Mouse (Mus musculus) neural tube, embryonic 14.5 days (tissue): ENCODE results near the gene Ash1l. TPM values are rescaled to one million over a fixed set of nuclear protein-coding genes. Genes with fewer than 3 reads are reported as not detected.

Source experiments
- ATAC-seq: fragments of 200-750 bp; cut with Nextera tagmentation; 2 replicates; pipeline ENCODE4 v1.8.0; 2017; ENCODE audit warnings: low read depth, mild to moderate bottlenecking, moderate TSS enrichment, moderate library complexity
- H3K27ac ChIP-seq: fragments of 300-500 bp; sonication (generic); 2 replicates; pipeline ENCODE4 v1.5.1; 2014; ENCODE audit warnings: low read depth, mild to moderate bottlenecking, control low read depth, low read length, moderate library complexity, mixed read lengths
- H3K27me3 ChIP-seq: fragments of 300-500 bp; sonication (generic); 2 replicates; pipeline ENCODE4 v1.6.1; 2014; ENCODE audit warnings: low read length; ENCODE audit not compliant: control insufficient read depth, insufficient read depth
- H3K36me3 ChIP-seq: fragments of 300-500 bp; sonication (generic); 2 replicates; pipeline ENCODE4 v1.6.1; 2014; ENCODE audit warnings: low read length, mixed read lengths; ENCODE audit not compliant: control insufficient read depth, insufficient read depth
- H3K4me1 ChIP-seq: fragments of 300-500 bp; sonication (generic); 2 replicates; pipeline ENCODE4 v1.6.1; 2014; ENCODE audit warnings: low read length; ENCODE audit not compliant: control insufficient read depth, insufficient read depth
- H3K4me2 ChIP-seq: fragments of 300-500 bp; sonication (generic); 2 replicates; pipeline ENCODE4 v1.6.1; 2014; ENCODE audit warnings: mild to moderate bottlenecking, low read depth, low read length, control low read depth
- H3K4me3 ChIP-seq: fragments of 300-500 bp; sonication (generic); 2 replicates; pipeline ENCODE4 v1.5.1; 2014; ENCODE audit warnings: low read depth, low read length, control low read depth, mixed read lengths
- H3K9ac ChIP-seq: fragments of 300-500 bp; sonication (generic); replicated peaks from 2 replicates; pipeline ENCODE4 v1.6.1; 2014; ENCODE audit warnings: low read depth, mild to moderate bottlenecking, control low read depth, low read length, mixed read lengths
- H3K9me3 ChIP-seq: fragments of 300-500 bp; sonication (generic); 2 replicates; pipeline ENCODE4 v1.6.1; 2016; ENCODE audit warnings: low read length; ENCODE audit not compliant: control insufficient read depth
- WGBS: fragments of 180-500 bp; shearing (Covaris S2); extraction: QIAGEN DNeasy Blood & Tissue Kit; methylation state at CpG from one replicate; pipeline ENCODE4 v1.1.7; 2014; 5-methylcytosine and 5-hydroxymethylcytosine counted together
- polyA plus RNA-seq: library from polyadenylated mRNA; unstranded; fragments of >200 nt; fragmentation: Nextera tagmentation; extraction: Ambion mirVana; gene quantifications from 2 replicates; pipeline ENCODE4 v1.2.1, GENCODE M21; 2014

Ash1l gene
- polyA plus RNA-seq, 1 experiment from 2014 or later: 27.9 TPM

DNA sequence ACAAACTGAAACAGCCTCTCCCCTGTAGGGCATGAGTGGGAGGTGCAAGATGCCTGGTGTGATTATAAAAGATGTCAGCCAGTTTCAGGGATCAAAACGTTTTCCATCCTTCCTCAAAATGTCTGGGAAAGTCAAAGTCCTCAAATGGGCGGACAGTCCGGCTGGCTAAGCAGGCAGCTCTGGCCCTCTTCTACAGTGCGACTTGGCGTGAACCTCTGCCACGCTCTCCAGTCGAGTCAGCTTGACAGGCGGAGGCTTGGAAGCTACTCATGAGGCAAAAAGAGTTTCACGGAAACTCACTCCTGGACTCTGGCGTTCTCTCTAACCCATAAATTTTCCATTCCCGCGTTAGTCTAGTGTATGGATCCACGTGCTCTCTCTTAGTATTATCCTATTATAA is 31.4 kb upstream of the Ash1l start:
- no peak overlapping the region for H3K4me2 ChIP-seq
- WGBS: 80% methylated on average over 13 of the region's 13 CpGs
- no peaks in the 10 kb centered on the region for H3K27me3 ChIP-seq
- H3K9ac ChIP-seq: no peak overlapping the region
- no peak overlapping the region for H3K27ac ChIP-seq
- no peak for ATAC-seq
- no peaks in the 10 kb centered on the region for H3K9me3 ChIP-seq
- peaks cover 6% of the 10 kb centered on the region for H3K4me1 ChIP-seq
- peaks cover 27% of the 10 kb centered on the region for H3K36me3 ChIP-seq
- no peak overlapping the region for H3K4me3 ChIP-seq

- H3K27me3 ChIP-seq: no peaks in the 10 kb centered on the region
- H3K27ac ChIP-seq: no peak overlapping the region
- ATAC-seq: no peak
- no peaks in the 10 kb centered on the region for H3K4me1 ChIP-seq
- H3K9me3 ChIP-seq: no peaks in the 10 kb centered on the region
- H3K4me3 ChIP-seq: no peak overlapping the region
- 97% methylated on average over 9 of the region's 9 CpGs for WGBS
- peaks cover 50% of the 10 kb centered on the region for H3K36me3 ChIP-seq
- no peak overlapping the region for H3K9ac ChIP-seq
- H3K4me2 ChIP-seq: no peak overlapping the region
Observed at GRCm38 (mm10) chr3:88921411-88921810, 29.0 kb upstream of the Ash1l start.

- Histone ChIP-seq H3K9ac (no peak overlapping the region), H3K36me3 (peaks cover 76% of the 10 kb centered on the region), H3K4me3 (no peak overlapping the region), H3K4me1 (no peaks in the 10 kb centered on the region), H3K4me2 (no peak overlapping the region), H3K9me3 (no peaks in the 10 kb centered on the region), H3K27me3 (no peaks in the 10 kb centered on the region), H3K27ac (no peak overlapping the region)
- 91% methylated on average over 8 of the region's 8 CpGs for WGBS
- ATAC-seq: no peak
Observed at GRCm38 (mm10) chr3:88923989-88924591, 26.3 kb upstream of the Ash1l start.

GRCm38 (mm10) chr3:88925651-88926050 is 24.8 kb upstream of the Ash1l start:
- peaks cover 81% of the 10 kb centered on the region for H3K36me3 ChIP-seq
- H3K27me3 ChIP-seq: no peaks in the 10 kb centered on the region
- WGBS: 91% methylated on average over 2 of the region's 2 CpGs
- H3K9ac ChIP-seq: no peak overlapping the region
- no peak for ATAC-seq
- H3K27ac ChIP-seq: no peak overlapping the region
- no peaks in the 10 kb centered on the region for H3K4me1 ChIP-seq
- no peak overlapping the region for H3K4me3 ChIP-seq
- H3K4me2 ChIP-seq: no peak overlapping the region
- no peaks in the 10 kb centered on the region for H3K9me3 ChIP-seq

DNA sequence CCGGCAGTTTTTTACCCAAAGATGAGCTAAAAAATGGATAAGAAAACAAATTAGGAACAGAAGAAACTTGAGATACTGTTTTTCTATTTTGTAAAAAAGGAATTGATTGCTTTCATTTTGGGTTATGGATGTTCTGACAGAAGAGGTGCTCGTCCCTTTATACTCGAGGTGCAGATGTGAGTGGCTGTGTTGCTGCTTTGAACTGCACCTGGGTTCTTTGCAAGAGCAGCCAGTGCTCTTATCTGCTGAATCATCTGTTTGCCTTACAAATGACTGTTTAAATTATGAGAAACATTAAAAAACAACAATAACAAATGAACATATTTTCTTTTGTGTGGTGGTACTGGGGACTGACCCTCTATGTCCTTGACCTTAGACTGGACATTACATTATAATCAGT is 20.9 kb upstream of the Ash1l start:
- Histone ChIP-seq H3K9me3 (no peaks in the 10 kb centered on the region), H3K9ac (no peak overlapping the region), H3K4me2 (no peak overlapping the region), H3K4me1 (no peaks in the 10 kb centered on the region), H3K27me3 (no peaks in the 10 kb centered on the region), H3K27ac (no peak overlapping the region), H3K4me3 (no peak overlapping the region), H3K36me3 (peaks cover 64% of the 10 kb centered on the region)
- 92% methylated on average over 3 of the region's 3 CpGs for WGBS
- ATAC-seq: no peak

DNA sequence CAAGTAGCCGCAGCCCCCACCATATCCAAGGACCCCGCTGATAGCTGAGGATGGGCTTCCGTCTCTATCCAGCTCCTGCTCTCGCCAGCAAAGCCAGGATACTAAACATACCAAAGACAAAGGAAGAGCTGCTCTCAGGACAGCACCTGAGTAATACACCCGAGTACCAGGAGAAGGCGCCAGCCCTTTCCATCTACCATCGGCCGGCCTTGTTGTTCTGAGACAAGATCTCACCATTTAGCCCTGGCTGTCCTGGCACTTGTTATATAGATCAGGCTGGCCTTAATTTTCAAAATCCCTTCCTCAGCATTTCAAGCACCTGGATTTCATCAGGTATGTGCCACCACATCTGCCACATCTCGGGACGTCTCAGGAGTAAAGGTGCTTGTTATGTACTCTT is 11.4 kb upstream of the Ash1l start:
- no peak overlapping the region for H3K4me2 ChIP-seq
- H3K4me1 ChIP-seq: no peaks in the 10 kb centered on the region
- no peak for ATAC-seq
- H3K9me3 ChIP-seq: no peaks in the 10 kb centered on the region
- H3K36me3 ChIP-seq: peaks cover 33% of the 10 kb centered on the region
- H3K9ac ChIP-seq: no peak overlapping the region
- H3K27ac ChIP-seq: no peak overlapping the region
- H3K27me3 ChIP-seq: no peaks in the 10 kb centered on the region
- WGBS: 91% methylated on average over 10 of the region's 10 CpGs
- H3K4me3 ChIP-seq: no peak overlapping the region

GRCm38 (mm10) chr3:88939749-88940148 is 10.7 kb upstream of the Ash1l start:
- Histone ChIP-seq H3K4me3 (no peak overlapping the region), H3K36me3 (peaks cover 29% of the 10 kb centered on the region), H3K27me3 (no peaks in the 10 kb centered on the region), H3K9me3 (no peaks in the 10 kb centered on the region), H3K4me1 (no peaks in the 10 kb centered on the region), H3K27ac (no peak overlapping the region; the same call in 1 of the 2 replicates), H3K4me2 (no peak overlapping the region), H3K9ac (no peak overlapping the region)
- 77% methylated on average over 3 of the region's 3 CpGs for WGBS
- ATAC-seq: no peak

DNA sequence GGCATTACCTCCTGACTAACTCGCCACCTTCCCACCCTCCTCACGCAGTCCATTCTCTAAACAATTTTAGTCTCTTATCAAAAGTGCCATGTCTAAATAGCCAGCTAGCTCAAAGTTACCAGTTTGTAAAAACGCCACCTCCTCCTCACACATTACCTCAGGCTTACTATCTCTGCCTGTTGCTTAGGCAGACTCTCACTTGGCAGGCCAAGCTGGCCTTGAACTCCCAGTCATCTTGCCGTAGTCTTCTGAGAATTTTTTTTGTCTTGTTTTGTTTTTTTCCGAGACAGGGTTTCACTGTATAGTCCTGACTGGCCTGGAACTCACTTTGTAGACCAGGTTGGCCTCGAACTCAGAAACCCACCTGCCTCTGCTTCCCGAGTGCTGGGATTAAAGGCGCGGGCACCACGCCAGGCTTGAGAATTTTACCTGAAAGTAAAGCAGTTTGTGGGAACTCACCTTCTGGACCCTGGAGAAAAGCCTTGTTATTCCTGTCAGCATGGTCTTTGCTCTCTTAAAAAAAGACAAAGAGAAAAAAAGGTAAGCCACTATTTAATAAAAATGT is 8.0 kb upstream of the Ash1l start:
- Histone ChIP-seq H3K27ac (no peak overlapping the region), H3K9me3 (no peaks in the 10 kb centered on the region), H3K4me1 (no peaks in the 10 kb centered on the region), H3K4me3 (no peak overlapping the region), H3K4me2 (no peak overlapping the region), H3K36me3 (peaks cover 14% of the 10 kb centered on the region), H3K27me3 (no peaks in the 10 kb centered on the region), H3K9ac (no peak overlapping the region)
- WGBS: 96% methylated on average over 10 of the region's 10 CpGs
- no peak for ATAC-seq

DNA sequence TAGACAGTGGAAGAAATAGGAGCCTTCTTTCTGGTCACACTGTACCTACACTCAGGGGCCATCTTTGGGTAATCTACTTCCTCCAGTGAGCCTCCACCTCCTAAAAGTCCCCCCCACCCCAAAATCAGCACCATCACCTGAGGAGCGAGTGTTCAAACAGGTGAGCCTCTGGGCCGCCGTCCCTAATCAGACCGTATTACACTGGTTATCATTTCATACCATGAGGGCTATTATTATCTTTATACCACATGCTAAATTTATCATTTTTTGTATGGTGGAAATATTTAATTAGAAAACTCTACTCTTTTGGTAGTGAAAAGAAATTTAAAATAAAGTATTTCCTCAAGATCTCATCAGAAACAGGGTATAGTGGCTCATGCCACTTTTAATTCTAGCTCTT is 6.3 kb upstream of the Ash1l start:
- Histone ChIP-seq H3K27ac (no peak overlapping the region), H3K9ac (no peak overlapping the region), H3K4me1 (peaks cover 12% of the 10 kb centered on the region), H3K4me3 (no peak overlapping the region), H3K9me3 (no peaks in the 10 kb centered on the region), H3K4me2 (no peak overlapping the region), H3K27me3 (no peaks in the 10 kb centered on the region), H3K36me3 (peaks cover 10% of the 10 kb centered on the region; the same call in 1 of the 2 replicates)
- ATAC-seq: no peak
- 67% methylated on average over 4 of the region's 4 CpGs for WGBS
